Mouse (Mus musculus): ENCODE measurements around the gene Arvcf. TPM values are rescaled to one million over a fixed set of nuclear protein-coding genes. Genes with fewer than 3 reads are reported as not detected.

Gene Arvcf
- total and polyA plus RNA-seq, 2 experiments from 2014 or later, result 48.9 to 168 TPM

- Histone ChIP-seq H3K27me3 (ENCODE audit: insufficient read depth, low read length) (no peaks in the 10 kb centered on the region), H3K27ac (no peak overlapping the region), H3K36me3 (ENCODE audit: insufficient read depth, low read length) (0 out of 2 replicates have a peak, but pooled peaks cover 5% of the 10 kb centered on the region), H3K4me3 (ENCODE audit: low read length) (no peak overlapping the region), H3K9me3 (ENCODE audit: low read length) (no peaks in the 10 kb centered on the region), H3K4me2 (ENCODE audit: low read depth, low read length) (no peak overlapping the region), H3K4me1 (ENCODE audit: insufficient read depth, low read length) (no peaks in the 10 kb centered on the region), H3K9ac (replicated peaks; ENCODE audit: low read length) (no peak overlapping the region)
- DNase-seq (ENCODE audit: low spot score), result no peak
- no peak for ATAC-seq
- 93% methylated on average over 4 of the region's 4 CpGs for WGBS
- no peak for TF ChIP-seq CTCF (IDR thresholded peaks at IDR 0.05; ENCODE audit: low read depth)
Observed at GRCm38 (mm10) chr16:18366849-18367248, 18.9 kb downstream of the Arvcf start.

- no peak overlapping the region for H3K27ac ChIP-seq
- H3K9ac ChIP-seq (replicated peaks; ENCODE audit: low read length), result no peak overlapping the region
- H3K36me3 ChIP-seq (ENCODE audit: insufficient read depth, low read length), result no peaks in the 10 kb centered on the region
- TF ChIP-seq CTCF (IDR thresholded peaks at IDR 0.05; ENCODE audit: low read depth), result no peak
- DNase-seq (ENCODE audit: low spot score) (no peak), ATAC-seq (no peak)
- 89% methylated on average over 3 of the region's 3 CpGs for WGBS
- no peaks in the 10 kb centered on the region for H3K4me1 ChIP-seq (ENCODE audit: insufficient read depth, low read length)
- no peak overlapping the region for H3K4me2 ChIP-seq (ENCODE audit: low read depth, low read length)
- no peaks in the 10 kb centered on the region for H3K27me3 ChIP-seq (ENCODE audit: insufficient read depth, low read length)
- H3K9me3 ChIP-seq (ENCODE audit: low read length), result no peaks in the 10 kb centered on the region
- no peak overlapping the region for H3K4me3 ChIP-seq (ENCODE audit: low read length)
Observed at GRCm38 (mm10) chr16:18370197-18370596, 22.2 kb downstream of the Arvcf start.

GRCm38 (mm10) chr16:18373632-18374031 lies 25.6 kb downstream of the Arvcf start:
- no peaks in the 10 kb centered on the region for H3K27me3 ChIP-seq (ENCODE audit: insufficient read depth, low read length)
- H3K4me3 ChIP-seq (ENCODE audit: low read length), result no peak overlapping the region
- H3K4me2 ChIP-seq (ENCODE audit: low read depth, low read length), result no peak overlapping the region
- TF ChIP-seq CTCF (IDR thresholded peaks at IDR 0.05; ENCODE audit: low read depth), result no peak
- H3K9me3 ChIP-seq (ENCODE audit: low read length), result no peaks in the 10 kb centered on the region
- WGBS, result 92% methylated on average over 4 of the region's 4 CpGs
- no peaks in the 10 kb centered on the region for H3K4me1 ChIP-seq (ENCODE audit: insufficient read depth, low read length)
- H3K27ac ChIP-seq, result no peak overlapping the region
- no peak for DNase-seq (ENCODE audit: low spot score)
- H3K9ac ChIP-seq (replicated peaks; ENCODE audit: low read length), result no peak overlapping the region
- H3K36me3 ChIP-seq (ENCODE audit: insufficient read depth, low read length), result no peaks in the 10 kb centered on the region
- no peak for ATAC-seq

GRCm38 (mm10) chr16:18376297-18376954 lies 28.4 kb downstream of the Arvcf start:
- Histone ChIP-seq H3K27ac (no peak overlapping the region), H3K36me3 (ENCODE audit: insufficient read depth, low read length) (no peaks in the 10 kb centered on the region), H3K9ac (replicated peaks; ENCODE audit: low read length) (no peak overlapping the region), H3K9me3 (ENCODE audit: low read length) (no peaks in the 10 kb centered on the region), H3K27me3 (ENCODE audit: insufficient read depth, low read length) (no peaks in the 10 kb centered on the region), H3K4me2 (ENCODE audit: low read depth, low read length) (no peak overlapping the region), H3K4me3 (ENCODE audit: low read length) (no peak overlapping the region), H3K4me1 (ENCODE audit: insufficient read depth, low read length) (peaks cover 21% of the 10 kb centered on the region)
- DNase-seq (ENCODE audit: low spot score) (no peak), ATAC-seq (no peak)
- WGBS, result 86% methylated on average over 7 of the region's 7 CpGs
- no peak for TF ChIP-seq CTCF (IDR thresholded peaks at IDR 0.05; ENCODE audit: low read depth)

GRCm38 (mm10) chr16:18377203-18377602 lies 29.2 kb downstream of the Arvcf start:
- Histone ChIP-seq H3K4me3 (ENCODE audit: low read length) (no peak overlapping the region), H3K27ac (no peak overlapping the region), H3K27me3 (ENCODE audit: insufficient read depth, low read length) (no peaks in the 10 kb centered on the region), H3K4me2 (ENCODE audit: low read depth, low read length) (no peak overlapping the region), H3K9ac (replicated peaks; ENCODE audit: low read length) (no peak overlapping the region), H3K4me1 (ENCODE audit: insufficient read depth, low read length) (peaks cover 28% of the 10 kb centered on the region), H3K36me3 (ENCODE audit: insufficient read depth, low read length) (no peaks in the 10 kb centered on the region), H3K9me3 (ENCODE audit: low read length) (no peaks in the 10 kb centered on the region)
- WGBS, result 22% methylated on average over 3 of the region's 3 CpGs
- DNase-seq (ENCODE audit: low spot score) (no peak), ATAC-seq (no peak)
- TF ChIP-seq CTCF (IDR thresholded peaks at IDR 0.05; ENCODE audit: low read depth), result no peak

GRCm38 (mm10) chr16:18378489-18378888 lies 30.5 kb downstream of the Arvcf start:
- Histone ChIP-seq H3K36me3 (ENCODE audit: insufficient read depth, low read length) (no peaks in the 10 kb centered on the region), H3K4me1 (ENCODE audit: insufficient read depth, low read length) (peaks cover 29% of the 10 kb centered on the region), H3K27me3 (ENCODE audit: insufficient read depth, low read length) (no peaks in the 10 kb centered on the region), H3K9ac (replicated peaks; ENCODE audit: low read length) (no peak overlapping the region), H3K4me2 (ENCODE audit: low read depth, low read length) (no peak overlapping the region), H3K4me3 (ENCODE audit: low read length) (no peak overlapping the region), H3K9me3 (ENCODE audit: low read length) (no peaks in the 10 kb centered on the region), H3K27ac (no peak overlapping the region)
- no peak for TF ChIP-seq CTCF (IDR thresholded peaks at IDR 0.05; ENCODE audit: low read depth)
- 52% methylated on average over 1 of the region's 1 CpGs for WGBS
- ATAC-seq (no peak), DNase-seq (ENCODE audit: low spot score) (no peak)

GRCm38 (mm10) chr16:18379338-18380001 lies 31.5 kb downstream of the Arvcf start:
- Histone ChIP-seq H3K4me2 (ENCODE audit: low read depth, low read length) (no peak overlapping the region), H3K27me3 (ENCODE audit: insufficient read depth, low read length) (no peaks in the 10 kb centered on the region), H3K9me3 (ENCODE audit: low read length) (no peaks in the 10 kb centered on the region), H3K36me3 (ENCODE audit: insufficient read depth, low read length) (no peaks in the 10 kb centered on the region), H3K4me3 (ENCODE audit: low read length) (no peak overlapping the region), H3K4me1 (ENCODE audit: insufficient read depth, low read length) (peaks cover 29% of the 10 kb centered on the region), H3K27ac (peak overlapping the region; percentile 74), H3K9ac (replicated peaks; ENCODE audit: low read length) (no peak overlapping the region)
- DNase-seq (ENCODE audit: low spot score) (no peak), ATAC-seq (no peak)
- TF ChIP-seq CTCF (IDR thresholded peaks at IDR 0.05; ENCODE audit: low read depth), result no peak
- whole genome bisulfite sequencing, result 43% methylated on average over 8 of the region's 8 CpGs

Measured in hindbrain, postnatal 0 days (tissue).